Mouse (Mus musculus): ENCODE results near the gene Luzp2. TPM values are rescaled to one million over a fixed set of nuclear protein-coding genes. Genes with fewer than 3 reads are reported as not detected.

The Luzp2 gene
- not detected in 4 replicates for total RNA-seq (2023; ENCODE audit: inconsistent age)

DNA sequence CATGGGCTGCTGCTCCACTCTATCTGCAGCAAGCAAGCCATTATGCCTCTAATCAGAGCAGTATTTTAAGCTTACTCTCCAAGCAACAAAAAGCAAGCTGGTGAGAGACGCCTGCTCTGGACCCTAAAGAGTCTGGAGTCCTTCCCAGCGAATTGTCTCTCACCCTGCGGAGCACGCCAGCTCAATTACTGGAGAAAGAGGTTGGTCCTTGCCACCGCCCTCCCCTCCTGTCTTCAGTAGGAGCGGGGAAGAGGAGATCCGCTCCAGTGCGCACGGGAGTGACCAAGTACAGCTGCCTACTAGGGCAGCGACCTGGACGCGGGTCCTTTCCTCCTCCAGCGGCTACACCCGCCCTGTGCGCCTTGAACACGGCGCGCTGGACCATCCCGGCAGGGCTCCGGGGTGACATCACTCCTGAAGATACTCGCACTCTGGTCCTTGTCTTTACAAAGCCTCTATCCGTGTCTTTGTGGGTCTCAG, at the start of gene Luzp2:
Gene Luzp2, plus strand, starts transcription at position 127 of the 480 bp plus-strand sequence.

